Mouse (Mus musculus) limb, embryonic 13.5 days (tissue): ENCODE data around the gene Il18rap. TPM values are rescaled to one million over a fixed set of nuclear protein-coding genes. Genes with fewer than 3 reads are reported as not detected.

Experiments
- ATAC-seq: fragments of 200-750 bp; cut with Nextera tagmentation; 2 replicates; pipeline ENCODE4 v1.8.0; 2017; ENCODE audit warnings: low read depth, moderate number of reproducible peaks, moderate TSS enrichment; ENCODE audit not compliant: low FRiP score
- H3K27ac ChIP-seq: fragments of 300-500 bp; sonication (generic); 2 replicates; pipeline ENCODE4 v1.5.1; 2015; ENCODE audit warnings: inconsistent platforms, mild to moderate bottlenecking, moderate library complexity
- H3K27me3 ChIP-seq: fragments of 300-500 bp; sonication (generic); 2 replicates; pipeline ENCODE4 v1.6.1; 2015; ENCODE audit warnings: mild to moderate bottlenecking, inconsistent platforms
- H3K36me3 ChIP-seq: fragments of 300-500 bp; sonication (generic); 2 replicates; pipeline ENCODE4 v1.6.1; 2015; ENCODE audit warnings: inconsistent platforms, mild to moderate bottlenecking, moderate library complexity
- H3K4me1 ChIP-seq: fragments of 300-500 bp; sonication (generic); 2 replicates; pipeline ENCODE4 v1.6.1; 2015; ENCODE audit warnings: inconsistent platforms
- H3K4me2 ChIP-seq: fragments of 300-500 bp; sonication (generic); replicated peaks from 2 replicates; pipeline ENCODE4 v1.6.1; 2015; ENCODE audit warnings: inconsistent platforms, mild to moderate bottlenecking, moderate library complexity
- H3K4me3 ChIP-seq: fragments of 300-500 bp; sonication (generic); 2 replicates; pipeline ENCODE4 v1.5.1; 2015; ENCODE audit warnings: moderate library complexity, mild to moderate bottlenecking, inconsistent platforms
- H3K9ac ChIP-seq: fragments of 300-500 bp; sonication (generic); 2 replicates; pipeline ENCODE4 v1.6.1; 2015; ENCODE audit warnings: mild to moderate bottlenecking, inconsistent platforms
- H3K9me3 ChIP-seq: fragments of 300-500 bp; sonication (generic); 2 replicates; pipeline ENCODE4 v1.6.1; 2016; ENCODE audit warnings: inconsistent platforms
- WGBS: fragments of 180-500 bp; shearing (Covaris S2); methylation state at CpG from one replicate; pipeline ENCODE4 v1.1.7; 2015; 5-methylcytosine and 5-hydroxymethylcytosine counted together
- polyA plus RNA-seq: library from polyadenylated mRNA; unstranded; fragments of >200 nt; fragmentation: Nextera tagmentation; extraction: Ambion mirVana; gene quantifications from 2 replicates; pipeline ENCODE4 v1.2.1, GENCODE M21; 2015

Gene Il18rap
- polyA plus RNA-seq, 1 experiment from 2014 or later: 0.11 TPM

GRCm38 (mm10) chr1:40499708-40500107 lies 15.5 kb upstream of the Il18rap start:
- ATAC-seq: no peak
- no peaks in the 10 kb centered on the region for H3K4me1 ChIP-seq
- no peaks in the 10 kb centered on the region for H3K36me3 ChIP-seq
- H3K27ac ChIP-seq: no peak overlapping the region
- no peaks in the 10 kb centered on the region for H3K9me3 ChIP-seq
- no peak overlapping the region for H3K4me2 ChIP-seq
- H3K4me3 ChIP-seq: no peak overlapping the region
- H3K9ac ChIP-seq: no peak overlapping the region
- 68% methylated on average over 1 of the region's 1 CpGs for WGBS
- H3K27me3 ChIP-seq: no peaks in the 10 kb centered on the region

GRCm38 (mm10) chr1:40501126-40501525 lies 14.0 kb upstream of the Il18rap start:
- no peak for ATAC-seq
- Histone ChIP-seq H3K4me3 (no peak overlapping the region), H3K27me3 (no peaks in the 10 kb centered on the region), H3K4me2 (no peak overlapping the region), H3K9ac (no peak overlapping the region), H3K27ac (no peak overlapping the region), H3K9me3 (no peaks in the 10 kb centered on the region), H3K4me1 (no peaks in the 10 kb centered on the region), H3K36me3 (no peaks in the 10 kb centered on the region)
- WGBS: 83% methylated on average over 4 of the region's 4 CpGs

- no peak for ATAC-seq
- H3K9ac ChIP-seq: no peak overlapping the region
- no peaks in the 10 kb centered on the region for H3K36me3 ChIP-seq
- H3K27me3 ChIP-seq: no peaks in the 10 kb centered on the region
- H3K9me3 ChIP-seq: no peaks in the 10 kb centered on the region
- WGBS: 86% methylated on average over 11 of the region's 11 CpGs
- no peaks in the 10 kb centered on the region for H3K4me1 ChIP-seq
- H3K27ac ChIP-seq: no peak overlapping the region
- no peak overlapping the region for H3K4me2 ChIP-seq
- no peak overlapping the region for H3K4me3 ChIP-seq
These were observed 13.4 kb upstream of the Il18rap start for GRCm38 (mm10) chr1:40501546-40502398.

DNA sequence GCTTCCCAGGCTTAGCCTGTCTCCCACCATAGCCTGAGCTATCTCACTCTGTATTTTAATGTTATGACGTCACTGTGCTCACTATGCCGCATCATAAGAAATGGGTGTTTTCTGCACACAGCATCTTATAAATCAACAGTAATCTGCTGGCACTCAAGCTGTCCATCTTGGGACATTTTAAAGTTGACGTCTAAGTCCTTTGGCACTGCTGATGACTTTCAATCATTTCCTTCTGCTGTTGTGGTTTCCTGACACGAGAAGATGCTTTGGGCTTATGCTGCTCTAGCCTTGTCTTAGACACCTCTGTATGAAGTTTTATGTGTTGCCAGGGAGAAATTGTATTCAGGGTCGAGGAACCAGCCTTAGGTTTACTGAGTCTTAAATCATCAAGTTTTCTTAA lies 10.6 kb upstream of the Il18rap start:
- Histone ChIP-seq H3K27ac (no peak overlapping the region), H3K4me2 (no peak overlapping the region), H3K9ac (no peak overlapping the region), H3K4me1 (no peaks in the 10 kb centered on the region), H3K9me3 (no peaks in the 10 kb centered on the region), H3K36me3 (no peaks in the 10 kb centered on the region), H3K27me3 (no peaks in the 10 kb centered on the region), H3K4me3 (no peak overlapping the region)
- 72% methylated on average over 5 of the region's 5 CpGs for whole genome bisulfite sequencing
- no peak for ATAC-seq

DNA sequence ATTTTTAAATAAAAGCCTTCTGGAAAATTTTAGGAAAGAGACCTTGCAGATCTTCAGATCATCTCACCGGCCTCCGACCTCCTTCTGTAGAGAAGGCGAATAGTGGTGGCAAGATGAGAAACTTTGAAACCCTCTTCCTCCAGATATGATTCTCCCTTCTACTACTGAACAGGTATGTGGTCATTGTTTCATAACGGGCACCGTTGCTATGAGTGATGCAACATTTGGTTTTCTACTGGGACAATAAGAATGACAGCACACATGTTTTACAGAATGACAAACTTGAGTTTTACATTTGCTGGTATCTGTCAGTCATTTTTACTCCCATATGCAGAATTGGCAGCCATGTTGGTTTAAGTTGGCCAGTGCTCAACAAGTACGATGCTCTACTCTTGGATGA lies 1.2 kb downstream of the Il18rap start:
- H3K27me3 ChIP-seq: no peaks in the 10 kb centered on the region
- no peaks in the 10 kb centered on the region for H3K36me3 ChIP-seq
- H3K9ac ChIP-seq: no peak overlapping the region
- H3K4me2 ChIP-seq: no peak overlapping the region
- H3K4me3 ChIP-seq: no peak overlapping the region
- ATAC-seq: no peak
- H3K4me1 ChIP-seq: no peaks in the 10 kb centered on the region
- no peak overlapping the region for H3K27ac ChIP-seq
- no peaks in the 10 kb centered on the region for H3K9me3 ChIP-seq
- 94% methylated on average over 6 of the region's 6 CpGs for WGBS

DNA sequence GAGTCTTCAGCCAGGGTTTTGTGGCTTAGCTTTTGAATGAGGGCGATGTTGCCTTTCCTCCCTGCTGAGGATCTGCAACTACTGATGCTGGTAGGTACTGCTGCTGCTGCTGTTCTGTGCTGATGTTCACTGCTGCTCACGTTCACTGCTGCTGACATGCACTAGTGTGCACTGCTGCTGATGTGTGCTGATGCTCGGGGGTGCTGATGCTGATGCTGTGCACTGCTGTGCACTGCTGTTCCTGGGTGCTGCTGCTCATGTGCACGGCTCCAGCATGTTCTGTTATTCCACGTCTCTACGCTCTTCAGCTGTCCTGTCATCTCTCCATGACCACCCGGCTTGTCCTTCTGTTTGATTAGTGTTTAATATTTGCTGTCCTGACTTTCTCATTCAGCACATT lies 7.8 kb downstream of the Il18rap start:
- H3K4me1 ChIP-seq: no peaks in the 10 kb centered on the region
- H3K4me3 ChIP-seq: no peak overlapping the region
- no peaks in the 10 kb centered on the region for H3K9me3 ChIP-seq
- H3K27ac ChIP-seq: no peak overlapping the region
- no peaks in the 10 kb centered on the region for H3K27me3 ChIP-seq
- no peak overlapping the region for H3K4me2 ChIP-seq
- no peak for ATAC-seq
- H3K9ac ChIP-seq: no peak overlapping the region
- H3K36me3 ChIP-seq: no peaks in the 10 kb centered on the region
- 91% methylated on average over 7 of the region's 7 CpGs for WGBS

- no peak for ATAC-seq
- Histone ChIP-seq H3K36me3 (no peaks in the 10 kb centered on the region), H3K4me1 (no peaks in the 10 kb centered on the region), H3K4me2 (no peak overlapping the region), H3K9ac (no peak overlapping the region), H3K27me3 (no peaks in the 10 kb centered on the region), H3K27ac (no peak overlapping the region), H3K9me3 (no peaks in the 10 kb centered on the region), H3K4me3 (no peak overlapping the region)
- WGBS: 80% methylated on average over 5 of the region's 5 CpGs
These were observed 9.0 kb downstream of the Il18rap start for GRCm38 (mm10) chr1:40523971-40524722.

DNA sequence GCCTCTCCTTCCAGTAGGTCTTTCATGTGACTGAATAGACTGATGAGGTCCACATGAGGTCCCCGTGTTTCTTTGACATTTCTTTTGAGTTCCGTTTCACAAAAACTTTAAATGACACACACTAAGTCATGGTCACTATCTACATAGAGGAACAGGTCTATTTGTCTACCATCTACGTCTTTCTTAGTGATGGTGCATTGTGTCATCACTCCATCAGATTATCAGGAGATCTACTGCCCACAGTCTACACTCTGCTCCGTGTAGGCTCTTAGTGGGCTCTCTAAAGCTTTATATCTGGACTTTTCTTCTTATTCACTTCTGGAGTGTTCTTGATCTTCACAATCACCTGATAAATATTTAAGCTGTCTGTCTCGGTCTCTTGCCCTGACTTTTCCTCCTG lies 14.1 kb downstream of the Il18rap start:
- no peak for ATAC-seq
- Histone ChIP-seq H3K4me3 (no peak overlapping the region), H3K4me1 (no peaks in the 10 kb centered on the region), H3K27me3 (no peaks in the 10 kb centered on the region), H3K9me3 (no peaks in the 10 kb centered on the region), H3K27ac (no peak overlapping the region), H3K4me2 (no peak overlapping the region), H3K36me3 (no peaks in the 10 kb centered on the region), H3K9ac (no peak overlapping the region)
- WGBS: 88% methylated on average over 5 of the region's 5 CpGs

- H3K36me3 ChIP-seq: no peaks in the 10 kb centered on the region
- WGBS: 84% methylated on average over 5 of the region's 5 CpGs
These were observed 22.4 kb downstream of the Il18rap start for GRCm38 (mm10) chr1:40537577-40537976.

GRCm38 (mm10) chr1:40544650-40545049 lies 29.5 kb downstream of the Il18rap start:
- 0% methylated on average over 2 of the region's 2 CpGs for WGBS
- Histone ChIP-seq H3K4me2 (no peak overlapping the region), H3K27ac (no peak overlapping the region), H3K9ac (no peak overlapping the region), H3K9me3 (no peaks in the 10 kb centered on the region), H3K27me3 (0 out of 2 replicates have a peak, but pooled peaks cover 2% of the 10 kb centered on the region), H3K4me3 (no peak overlapping the region), H3K4me1 (no peaks in the 10 kb centered on the region), H3K36me3 (no peaks in the 10 kb centered on the region)
- no peak for ATAC-seq

More at GRCm38 (mm10) chr1:40537577-40537976, 22.4 kb downstream of the Il18rap start:
- Histone ChIP-seq H3K4me2 (no peak overlapping the region), H3K4me1 (no peaks in the 10 kb centered on the region), H3K27me3 (no peaks in the 10 kb centered on the region), H3K27ac (no peak overlapping the region), H3K9me3 (no peaks in the 10 kb centered on the region), H3K4me3 (no peak overlapping the region), H3K9ac (no peak overlapping the region)
- ATAC-seq: no peak

GRCm38 (mm10) chr1:40546645-40547044 lies 31.5 kb downstream of the Il18rap start:
- no peak overlapping the region for H3K4me2 ChIP-seq
- H3K27me3 ChIP-seq: 0 out of 2 replicates have a peak, but pooled peaks cover 2% of the 10 kb centered on the region
- WGBS: 78% methylated on average over 4 of the region's 4 CpGs
- H3K36me3 ChIP-seq: no peaks in the 10 kb centered on the region
- no peaks in the 10 kb centered on the region for H3K4me1 ChIP-seq
- no peak overlapping the region for H3K27ac ChIP-seq
- no peak for ATAC-seq
- H3K4me3 ChIP-seq: no peak overlapping the region
- H3K9me3 ChIP-seq: no peaks in the 10 kb centered on the region
- H3K9ac ChIP-seq: no peak overlapping the region

DNA sequence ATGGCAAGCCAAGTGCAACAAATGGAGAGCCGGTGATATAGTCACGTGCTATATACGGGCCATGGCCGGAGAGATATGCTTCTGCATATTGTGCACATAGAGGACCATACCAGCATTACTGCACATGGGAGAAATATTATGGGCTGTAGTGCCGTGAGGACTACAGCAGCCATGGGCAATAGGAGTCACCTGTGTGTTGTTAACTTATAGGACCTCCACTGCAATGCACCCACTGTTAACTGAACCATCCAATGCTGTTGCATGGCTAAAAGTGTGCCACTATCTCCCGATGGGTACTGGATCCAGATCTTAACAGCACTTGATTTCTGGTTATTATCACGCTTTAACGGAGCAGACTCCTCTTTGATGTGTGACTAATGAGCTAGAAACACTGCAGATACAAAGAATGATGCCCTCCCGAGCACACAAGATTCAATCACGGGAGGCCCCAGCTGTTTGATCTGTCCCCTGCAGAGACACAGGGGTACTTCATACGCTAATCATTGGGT lies 32.0 kb downstream of the Il18rap start:
- Histone ChIP-seq H3K4me1 (no peaks in the 10 kb centered on the region), H3K9me3 (no peaks in the 10 kb centered on the region), H3K36me3 (no peaks in the 10 kb centered on the region), H3K4me3 (no peak overlapping the region), H3K27ac (no peak overlapping the region), H3K9ac (no peak overlapping the region), H3K4me2 (no peak overlapping the region), H3K27me3 (0 out of 2 replicates have a peak, but pooled peaks cover 2% of the 10 kb centered on the region)
- no peak for ATAC-seq
- 72% methylated on average over 11 of the region's 11 CpGs for WGBS
